Mouse (Mus musculus): Measurements from ENCODE around the gene Ogn.

Gene Ogn

DNA sequence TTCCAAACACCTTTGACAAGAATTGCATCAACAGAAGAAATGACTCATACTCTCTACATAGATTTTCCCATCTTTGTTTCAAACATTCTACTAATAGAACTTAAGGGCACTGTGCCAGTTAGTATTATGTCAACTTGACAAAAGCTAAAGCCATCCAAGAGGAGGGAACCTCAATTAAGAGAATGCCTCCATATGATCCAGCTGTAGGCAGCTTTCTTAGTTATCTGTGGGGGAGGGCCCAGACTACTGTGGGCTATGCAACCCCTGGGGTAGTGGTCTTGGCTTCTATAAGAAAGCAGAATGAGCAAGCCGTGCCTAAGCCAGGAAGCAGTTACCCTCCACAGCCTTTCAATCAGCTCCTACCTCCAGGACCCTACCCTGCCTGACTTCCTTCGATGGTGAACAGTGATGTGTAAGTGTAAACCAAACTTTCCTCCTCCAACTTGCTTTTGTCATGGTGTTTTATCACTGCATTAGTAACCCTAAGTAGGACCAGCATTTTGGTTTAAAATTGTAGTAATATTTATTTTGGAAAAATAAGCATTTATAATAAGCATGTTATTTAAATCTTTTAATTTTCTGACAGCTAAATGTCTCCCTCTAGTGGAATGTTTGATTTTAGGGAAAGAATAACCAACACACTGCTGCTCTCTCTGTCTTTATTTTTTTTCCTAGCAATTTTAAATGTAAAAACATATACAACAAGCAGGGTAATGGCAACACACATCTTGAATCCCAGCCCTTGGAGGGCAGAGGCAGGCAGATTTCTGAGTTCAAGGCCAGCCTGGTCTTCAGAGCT lies 37.1 kb downstream of the Ogn start:
- DNase-seq (ENCODE audit: low spot score in 2 of 2), result no peak

DNA sequence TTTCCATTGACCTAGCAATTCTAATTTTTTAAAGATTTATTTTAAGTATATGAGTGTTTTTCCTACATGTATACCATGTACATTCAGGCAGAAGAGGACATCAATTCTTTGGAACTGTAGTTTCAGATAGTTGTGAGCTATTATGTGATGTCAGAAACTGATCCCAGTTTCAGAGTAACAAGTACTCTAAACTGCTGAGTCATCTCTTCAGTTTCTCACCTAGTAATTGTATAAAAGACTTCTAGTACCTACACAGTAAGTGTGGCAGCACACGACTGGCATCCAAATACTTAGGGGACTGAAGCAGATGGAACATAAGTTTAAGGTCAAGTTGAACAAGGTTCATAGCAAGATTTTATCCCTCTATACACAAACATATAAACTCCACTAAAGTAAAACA lies 38.2 kb downstream of the Ogn start:
- no peak for DNase-seq (ENCODE audit: low spot score in 2 of 2)

DNA sequence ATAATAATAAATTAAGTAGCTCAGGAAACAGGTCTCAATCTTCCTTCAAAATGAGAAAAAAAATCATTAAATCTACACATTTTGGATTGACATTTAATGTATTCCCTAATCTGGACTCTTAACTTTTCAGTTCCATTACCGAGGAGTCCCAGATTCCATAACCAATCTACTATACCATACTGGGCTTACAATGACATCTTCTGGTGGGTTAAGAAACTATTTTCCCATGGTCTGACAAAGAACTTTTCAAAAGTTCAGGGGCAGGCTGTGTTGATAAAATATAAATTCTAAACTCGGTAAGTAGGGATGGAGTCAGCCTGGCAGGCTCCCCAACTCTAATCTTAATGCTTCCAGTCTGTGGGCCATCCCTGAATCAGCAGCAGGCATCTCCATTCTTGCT lies 43.3 kb downstream of the Ogn start:
- DNase-seq (ENCODE audit: low spot score in 2 of 2), result no peak

DNA sequence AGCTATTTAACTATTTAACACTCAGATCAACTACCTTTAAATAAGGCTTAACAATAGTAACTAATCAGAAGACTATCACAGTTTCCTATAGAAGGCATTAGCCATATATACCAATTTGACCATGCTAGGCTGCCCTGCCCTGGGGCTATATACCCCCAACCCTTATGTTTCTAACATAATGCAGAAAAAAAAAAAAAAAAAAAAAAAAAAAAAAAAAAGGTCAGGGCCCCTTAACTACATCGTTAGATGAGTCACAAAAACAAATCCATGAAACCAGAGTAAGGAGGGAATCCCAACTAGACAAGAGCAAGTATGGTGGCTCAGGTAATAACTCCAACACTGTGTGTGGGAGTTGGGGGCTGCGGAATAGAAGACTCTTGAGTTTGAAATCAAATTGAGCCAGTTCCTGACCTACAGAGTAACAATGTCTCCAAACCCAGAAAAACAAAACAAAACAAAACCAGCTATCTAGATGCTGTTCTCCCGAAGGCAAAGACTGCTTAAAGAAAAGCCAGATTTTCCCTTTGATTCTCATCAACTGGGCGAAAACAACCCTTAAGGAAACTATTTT lies 44.0 kb downstream of the Ogn start:
- DNase-seq (ENCODE audit: low spot score in 2 of 2), result no peak

DNA sequence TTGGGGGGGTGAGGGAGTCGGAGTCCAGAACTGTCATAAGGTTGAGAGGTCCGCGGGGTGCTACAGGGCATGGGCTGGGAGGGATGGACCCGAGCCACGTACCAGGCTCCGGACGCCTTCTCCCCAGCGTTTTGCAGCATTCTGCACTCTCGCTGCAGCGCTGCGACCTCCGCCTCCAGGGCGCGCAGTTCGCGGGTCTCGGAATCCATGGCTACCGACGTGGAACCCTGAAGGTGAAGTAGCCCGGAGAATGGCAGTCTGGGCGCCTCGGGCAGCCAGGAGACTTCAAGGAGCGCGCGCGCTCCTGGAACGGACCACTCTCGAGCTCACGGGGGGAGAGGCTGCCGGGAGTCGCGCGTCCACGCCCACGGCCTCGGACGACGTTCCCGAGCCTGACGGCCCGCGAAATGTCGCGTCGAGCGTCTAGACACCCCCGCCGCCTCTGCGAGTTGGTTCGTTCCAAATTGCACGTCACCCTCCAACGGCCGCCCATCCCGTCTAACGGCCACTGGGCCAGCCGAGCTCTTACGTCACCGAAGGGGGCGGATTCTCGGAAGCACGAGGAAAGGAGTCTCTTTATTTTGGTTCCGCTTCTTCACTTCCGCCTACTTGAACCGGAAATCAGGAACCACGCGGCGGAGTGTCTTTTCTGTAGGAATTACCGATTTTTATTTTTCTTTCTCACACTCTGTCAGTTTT lies 44.8 kb downstream of the Ogn start, which contains the start of the genes Cenpp and Nol8:
TSS of gene Cenpp (minus strand) at position 305 of the 699 bp plus-strand sequence.
TSS of gene Nol8 (plus strand) at position 598 of the 699 bp plus-strand sequence.
- DNase-seq (ENCODE audit: low spot score in 2 of 2), result peak; percentile 99

DNA sequence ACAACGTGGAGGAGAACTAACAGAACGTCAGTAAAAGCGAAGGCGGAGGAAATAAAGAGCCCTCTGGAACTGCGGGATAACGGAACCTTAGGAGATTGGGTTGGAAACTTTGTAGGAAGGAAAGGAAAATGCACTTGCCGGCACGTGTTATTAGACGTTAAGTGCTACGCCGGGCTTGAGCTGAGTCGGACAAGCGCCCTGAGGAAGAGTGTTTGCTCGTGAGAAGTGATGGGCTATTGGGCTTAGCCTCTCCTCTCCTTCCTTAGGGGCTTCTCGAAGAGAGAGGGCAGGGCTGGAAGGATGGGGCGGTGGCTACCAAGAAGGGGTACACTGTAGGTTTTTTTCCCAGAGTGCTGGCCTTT lies 45.3 kb downstream of the Ogn start:
- DNase-seq (ENCODE audit: low spot score in 2 of 2), result no peak

Measured in urinary bladder, postnatal 36 days (tissue).